42 mouse cellular contexts compared by ENCODE assay signal in genomic region chr4:127352594-127352993, GRCm38 (mm10). TPM values are rescaled to one million over a fixed set of nuclear protein-coding genes. Genes with fewer than 3 reads are reported as not detected.
DNase-seq lines count a peak whose midpoint lies in the region; ATAC-seq and TF ChIP-seq lines count a peak whose summit lies in the region.
"Had no signal": no experiment of that assay in that cellular context is flagged by ENCODE, and none has a peak within 500 bp of the region (broad histone marks: within the 10 kb centered on the region; RNA-seq: fewer than 3 reads in every experiment).

No protein-coding gene starts in this region.

- no peak overlapping the region for H3K9ac ChIP-seq in heart, embryonic 12.5 days
- H3K9ac ChIP-seq: hindbrain, embryonic 15.5 days; liver, embryonic 12.5 days; liver, postnatal 0 days; midbrain, embryonic 12.5 days had no signal

- no peak overlapping the region for H3K4me3 ChIP-seq in heart, embryonic 12.5 days
- H3K4me3 ChIP-seq: forebrain, embryonic 10.5 days; gastrocnemius, adult 2 months; hindbrain, embryonic 15.5 days; liver, embryonic 12.5 days; megakaryocyte, embryonic 14.5 days; midbrain, embryonic 12.5 days had no signal

- no peak overlapping the region for H3K4me2 ChIP-seq in heart, embryonic 12.5 days
- H3K4me2 ChIP-seq: heart, embryonic 11.5 days; hindbrain, embryonic 15.5 days; liver, embryonic 12.5 days; midbrain, embryonic 12.5 days had no signal

- H3K27me3 ChIP-seq in heart, embryonic 12.5 days (replicated peaks) = peaks cover 9% of the 10 kb centered on the region; the same call in 1 of the 2 replicates
- H3K27me3 ChIP-seq: CH12.LX; hindbrain, embryonic 15.5 days; liver, embryonic 12.5 days had no signal

- no peaks in the 10 kb centered on the region for H3K36me3 ChIP-seq in heart, embryonic 12.5 days
- H3K36me3 ChIP-seq: forebrain, embryonic 10.5 days; hindbrain, embryonic 15.5 days; liver, embryonic 12.5 days; midbrain, embryonic 12.5 days had no signal

- H3K27ac ChIP-seq in heart, embryonic 12.5 days (ENCODE audit: poor library complexity, severe bottlenecking) = no peak overlapping the region
- H3K27ac ChIP-seq: forebrain, embryonic 10.5 days; gastrocnemius, adult 2 months; hindbrain, embryonic 15.5 days; liver, embryonic 12.5 days; midbrain, embryonic 12.5 days; stomach, postnatal 0 days had no signal

- no peak for TF ChIP-seq CTCF in brain, embryonic 14.5 days (IDR thresholded peaks at IDR 0.05; ENCODE audit: borderline replicate concordance, extremely low read depth, insufficient read depth, insufficient read length)

- ATAC-seq in heart, embryonic 12.5 days (ENCODE audit: insufficient number of reproducible peaks, low FRiP score) = no peak
- ATAC-seq: forebrain, embryonic 16.5 days; liver, embryonic 12.5 days; liver, postnatal 0 days; lung, postnatal 0 days had no signal

- 41% methylated on average over 1 of the region's 1 CpGs for WGBS in heart, embryonic 12.5 days

- DNase-seq in heart, postnatal 4 days = peak; percentile 31
- peak; percentile 93 for DNase-seq in NIH3T3 (ENCODE audit: low read depth)
- peak; percentile 28 for DNase-seq in brain, embryonic 14.5 days (ENCODE audit: low read depth)
- DNase-seq in right cerebral cortex, postnatal 10 days (ENCODE audit: low spot score in 2 of 2) = no peak
- no peak for DNase-seq in cerebellum, postnatal 25 days
- no peak for DNase-seq in lung, adult 18-20 months
- DNase-seq: adrenal gland, postnatal 10 days; B cell, adult 2 months; cerebellum, adult 11-12 months; cerebellum, postnatal 10 days; gastrocnemius, adult 2 months; gastrocnemius, postnatal 36 days; heart, adult 18-20 months; kidney, adult 18-20 months; kidney, postnatal 36 days; layer of hippocampus, postnatal 36 days; left cerebral cortex, postnatal 4 days; liver, postnatal 0 days; lung, postnatal 4 days; right cerebral cortex, adult 18-20 months; right cerebral cortex, postnatal 4 days; thymus, adult 18-20 months; thymus, postnatal 25 days had no signal

- H3K4me1 ChIP-seq in heart, embryonic 12.5 days (replicated peaks) = peaks cover 20% of the 10 kb centered on the region
- H3K4me1 ChIP-seq: hindbrain, embryonic 15.5 days; liver, embryonic 12.5 days had no signal

- no peaks in the 10 kb centered on the region for H3K9me3 ChIP-seq in heart, embryonic 12.5 days (replicated peaks)
- H3K9me3 ChIP-seq: forebrain, embryonic 10.5 days; hindbrain, embryonic 15.5 days; liver, embryonic 12.5 days; megakaryocyte, embryonic 14.5 days; midbrain, embryonic 12.5 days had no signal

- no peak for TF ChIP-seq POLR2A in brain, embryonic 14.5 days (IDR thresholded peaks at IDR 0.05; ENCODE audit: borderline replicate concordance, extremely low read depth, insufficient read depth, insufficient read length, poor library complexity, severe bottlenecking)

RNA-seq across cellular contexts. Expression of gene Gjb4, which starts 1.3 kb away (rescaled TPM):
- total RNA-seq in heart, postnatal 4 days (2021) = not detected
- not detected in 2 replicates for polyA plus RNA-seq in heart, embryonic 12.5 days (2016; fragmentation: Nextera tagmentation; extraction: Ambion mirVana)
- 0.05 TPM in 1 of 2 replicates, not detected in the other for polyA plus RNA-seq in brain, embryonic 14.5 days (2012; rRNA removed)
- total RNA-seq: adrenal gland, postnatal 10 days; CH12.LX; gastrocnemius, adult 2 months; gastrocnemius, postnatal 36 days; heart, adult 18-20 months; hematopoietic stem cell, adult 5-6 weeks; layer of hippocampus, adult 8-10 months; left cerebral cortex, postnatal 4 days; neutrophil, adult 5-6 weeks had no signal
- polyA plus RNA-seq: cortical plate, adult 2 months; forebrain, embryonic 10.5 days; forebrain, embryonic 16.5 days; heart, embryonic 11.5 days; heart, postnatal 0 days; hindbrain, embryonic 15.5 days; intestine, embryonic 14.5 days; liver, embryonic 12.5 days; liver, postnatal 0 days; midbrain, embryonic 12.5 days; neural tube, embryonic 11.5 days; spleen, adult 2 months had no signal

RNA-seq across cellular contexts. Expression of gene Gjb5, which starts 5.4 kb away (rescaled TPM):
- under 1 TPM; 0.50 to 0.54 TPM for total RNA-seq in heart, postnatal 4 days (2021)
- 0.15 and 0.24 TPM in 2 replicates for polyA plus RNA-seq in heart, embryonic 12.5 days (2016; fragmentation: Nextera tagmentation; extraction: Ambion mirVana)
- 0.06 and 0.18 TPM in 2 replicates for polyA plus RNA-seq in brain, embryonic 14.5 days (2012; rRNA removed)
- total RNA-seq: gastrocnemius, adult 2 months; hematopoietic stem cell, adult 5-6 weeks; layer of hippocampus, adult 8-10 months; layer of hippocampus, postnatal 36 days; neutrophil, adult 5-6 weeks had no signal
- polyA plus RNA-seq: cortical plate, adult 2 months; spleen, adult 2 months had no signal

RNA-seq across cellular contexts. Expression of gene Gjb3, which starts 21.9 kb away (rescaled TPM):
- under 1 TPM in 1 of 2 experiments, not detected in 1; 0.43 TPM for total RNA-seq in heart, postnatal 4 days (2021)
- 0.19 TPM in 1 of 2 replicates, not detected in the other for polyA plus RNA-seq in heart, embryonic 12.5 days (2016; fragmentation: Nextera tagmentation; extraction: Ambion mirVana)
- polyA plus RNA-seq in brain, embryonic 14.5 days (2012; rRNA removed) = 0.48 and 0.50 TPM in 2 replicates
- total RNA-seq: CH12.LX; gastrocnemius, adult 2 months; gastrocnemius, postnatal 36 days; neutrophil, adult 5-6 weeks had no signal
- polyA plus RNA-seq: forebrain, embryonic 16.5 days; liver, embryonic 12.5 days had no signal

RNA-seq across cellular contexts. Expression of gene Gja4, which starts 38.8 kb away (rescaled TPM):
- total RNA-seq in heart, postnatal 4 days (2021) = 10 to 100 TPM; 25.3 to 27.4 TPM
- polyA plus RNA-seq in heart, embryonic 12.5 days (2016; fragmentation: Nextera tagmentation; extraction: Ambion mirVana) = 33.1 and 37.7 TPM in 2 replicates
- polyA plus RNA-seq in brain, embryonic 14.5 days (2012; rRNA removed) = 28.2 and 29.5 TPM in 2 replicates
- total RNA-seq: CH12.LX; hematopoietic stem cell, adult 5-6 weeks; neutrophil, adult 5-6 weeks had no signal

Comparison
In these comparisons a context has a peak if more than half of its experiments do, and no peak if none do; other contexts are left out.
1. DNase-seq: peak in heart, postnatal 4 days (single experiment), NIH3T3 (single experiment) and brain, embryonic 14.5 days (single experiment); none in right cerebral cortex, postnatal 10 days (0 of 2), cerebellum, postnatal 25 days (0 of 2) and lung, adult 18-20 months (0 of 2).